Mouse (Mus musculus): ENCODE measurements at regions not wholly inside any gene's neighbourhood (a gene's known extent, or its start where the extent isn't known, plus 50 kb on each side); places are given as distances from the start of the nearest gene placed in this dataset.

DNA sequence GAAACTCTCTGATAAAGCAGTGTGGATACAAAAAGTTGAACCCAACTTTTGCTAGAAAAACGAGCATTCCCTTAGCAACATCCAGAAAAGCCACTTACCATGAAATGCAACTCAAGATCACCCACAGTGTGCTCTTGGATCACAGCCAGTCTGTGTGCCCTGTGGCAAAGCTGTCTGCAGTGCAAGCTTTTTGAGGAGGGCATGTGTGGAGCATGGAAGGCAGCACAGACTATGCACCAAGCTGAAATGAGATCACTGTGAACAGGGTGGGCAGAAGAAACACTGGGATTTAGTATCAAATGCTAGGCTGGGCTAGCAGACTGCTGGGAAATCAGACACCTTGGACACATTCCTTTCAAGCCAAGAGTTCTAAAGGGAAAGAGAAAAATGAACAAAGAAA, 162.4 kb downstream of the Sim1 start:
- Histone ChIP-seq H3K9me3 (replicated peaks) (no peaks in the 10 kb centered on the region), H3K9ac (no peak overlapping the region), H3K36me3 (no peaks in the 10 kb centered on the region), H3K4me1 (replicated peaks) (no peaks in the 10 kb centered on the region), H3K4me2 (no peak overlapping the region), H3K27ac (ENCODE audit: poor library complexity, severe bottlenecking) (no peak overlapping the region), H3K4me3 (no peak overlapping the region), H3K27me3 (replicated peaks) (no peaks in the 10 kb centered on the region)
- 28% methylated on average over 1 of the region's 1 CpGs for WGBS
- ATAC-seq (ENCODE audit: insufficient number of reproducible peaks, low FRiP score) = no peak

DNA sequence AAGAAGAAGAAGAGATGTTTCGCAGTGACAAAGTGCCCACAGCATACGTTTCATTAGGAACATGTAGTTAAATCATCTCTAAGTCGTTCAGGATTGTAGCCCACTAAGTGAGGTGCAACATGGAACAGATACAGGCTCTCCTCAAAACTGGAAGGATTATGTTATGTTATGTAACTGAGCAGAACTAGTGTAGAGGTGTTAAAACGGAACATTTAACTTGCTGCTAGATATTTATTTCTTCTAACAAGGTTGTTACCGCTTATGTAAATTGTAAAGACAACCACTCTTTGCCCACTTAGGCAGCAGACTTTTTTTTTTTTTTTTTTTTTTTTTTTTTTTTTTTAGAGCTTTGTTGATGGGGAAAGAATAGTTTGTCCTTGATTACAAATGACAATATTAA, 163.8 kb downstream of the Sim1 start:
- WGBS = 71% methylated on average over 5 of the region's 5 CpGs
- ATAC-seq (ENCODE audit: insufficient number of reproducible peaks, low FRiP score) = no peak
- no peaks in the 10 kb centered on the region for H3K4me1 ChIP-seq (replicated peaks)

DNA sequence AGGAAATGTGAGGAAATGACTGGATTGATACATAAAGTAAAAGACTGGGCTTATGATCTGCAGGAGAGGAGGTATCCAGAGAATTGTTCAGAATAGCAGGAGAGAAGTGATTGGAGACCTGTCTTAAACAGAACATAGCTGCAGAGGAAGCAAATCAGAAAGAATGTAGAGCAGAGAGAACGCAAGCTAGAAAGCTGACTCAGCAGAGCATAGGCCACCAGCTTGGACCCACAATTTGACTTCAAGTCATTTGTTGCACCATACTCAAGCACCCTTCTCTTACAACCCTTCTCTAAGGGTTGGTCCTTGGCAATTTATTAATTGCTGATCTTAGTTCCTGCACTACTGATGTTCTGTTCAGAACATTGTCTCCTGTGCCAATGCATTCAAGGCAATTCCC, 207.0 kb downstream of the Sim1 start:
- Histone ChIP-seq H3K4me2 (no peak overlapping the region), H3K4me1 (replicated peaks) (no peaks in the 10 kb centered on the region), H3K27ac (ENCODE audit: poor library complexity, severe bottlenecking) (no peak overlapping the region), H3K9me3 (replicated peaks) (no peaks in the 10 kb centered on the region), H3K9ac (no peak overlapping the region), H3K36me3 (no peaks in the 10 kb centered on the region), H3K4me3 (no peak overlapping the region), H3K27me3 (replicated peaks) (no peaks in the 10 kb centered on the region)
- ATAC-seq (ENCODE audit: insufficient number of reproducible peaks, low FRiP score) = no peak
- 82% methylated on average over 1 of the region's 1 CpGs for WGBS

More for the DNA sequence above, 163.8 kb downstream of the Sim1 start:
- Histone ChIP-seq H3K9me3 (replicated peaks) (no peaks in the 10 kb centered on the region), H3K9ac (no peak overlapping the region), H3K4me3 (no peak overlapping the region), H3K36me3 (no peaks in the 10 kb centered on the region), H3K27me3 (replicated peaks) (no peaks in the 10 kb centered on the region), H3K27ac (ENCODE audit: poor library complexity, severe bottlenecking) (no peak overlapping the region), H3K4me2 (no peak overlapping the region)

DNA sequence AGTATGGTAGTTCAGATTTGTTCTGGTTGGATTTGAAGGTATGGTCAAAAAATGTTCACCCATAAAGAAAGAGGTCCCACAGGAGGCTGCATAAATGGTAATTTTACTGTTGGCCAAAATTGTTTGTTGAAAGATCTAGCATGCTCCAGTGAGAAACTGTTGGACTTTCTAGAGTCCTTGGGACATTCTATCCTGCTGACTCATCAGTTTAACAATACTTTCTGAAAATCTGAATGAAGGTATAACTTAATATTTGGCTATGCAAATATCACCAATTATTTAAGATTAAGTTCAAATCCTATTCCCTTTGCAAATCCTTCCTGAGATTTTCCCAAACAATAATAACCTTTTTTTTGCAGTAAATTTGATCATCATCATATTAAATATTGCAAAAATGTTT, 257.3 kb downstream of the Sim1 start:
- Histone ChIP-seq H3K4me3 (no peak overlapping the region), H3K4me2 (no peak overlapping the region), H3K36me3 (no peaks in the 10 kb centered on the region), H3K27me3 (replicated peaks) (no peaks in the 10 kb centered on the region), H3K27ac (ENCODE audit: poor library complexity, severe bottlenecking) (no peak overlapping the region), H3K4me1 (replicated peaks) (no peaks in the 10 kb centered on the region), H3K9me3 (replicated peaks) (no peaks in the 10 kb centered on the region), H3K9ac (no peak overlapping the region)
- ATAC-seq (ENCODE audit: insufficient number of reproducible peaks, low FRiP score) = no peak

DNA sequence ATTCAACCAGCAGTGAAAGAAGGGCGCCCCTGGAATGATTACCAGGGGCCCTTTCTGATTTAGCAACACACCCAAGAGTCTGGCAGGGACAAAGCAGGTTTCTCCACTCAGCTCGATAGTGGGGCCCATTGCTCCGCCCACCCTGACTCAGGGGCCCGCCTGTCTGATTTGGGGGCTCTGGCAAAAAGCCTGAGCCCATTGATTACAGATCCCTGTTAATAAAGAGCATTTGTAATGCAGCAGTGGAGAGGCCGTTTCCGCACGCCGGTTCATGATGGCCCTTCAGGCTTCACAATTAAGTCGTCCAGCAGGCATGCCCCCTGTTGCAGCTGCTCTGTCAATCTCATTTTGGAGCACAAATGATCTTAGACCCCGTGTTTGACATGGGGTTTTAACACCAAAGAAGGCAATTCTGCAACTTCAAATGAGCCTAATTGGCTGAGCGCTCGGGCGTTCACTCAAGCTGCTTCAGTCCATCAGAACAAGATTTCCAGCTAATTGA, 259.0 kb downstream of the Sim1 start:
- 49% methylated on average over 13 of the region's 13 CpGs for WGBS
- Histone ChIP-seq H3K9me3 (replicated peaks) (no peaks in the 10 kb centered on the region), H3K9ac (no peak overlapping the region), H3K36me3 (no peaks in the 10 kb centered on the region), H3K4me1 (replicated peaks) (no peaks in the 10 kb centered on the region), H3K27ac (ENCODE audit: poor library complexity, severe bottlenecking) (no peak overlapping the region), H3K4me3 (no peak overlapping the region), H3K4me2 (peak overlapping the region; percentile 40), H3K27me3 (replicated peaks) (no peaks in the 10 kb centered on the region)
- ATAC-seq (ENCODE audit: insufficient number of reproducible peaks, low FRiP score) = no peak

DNA sequence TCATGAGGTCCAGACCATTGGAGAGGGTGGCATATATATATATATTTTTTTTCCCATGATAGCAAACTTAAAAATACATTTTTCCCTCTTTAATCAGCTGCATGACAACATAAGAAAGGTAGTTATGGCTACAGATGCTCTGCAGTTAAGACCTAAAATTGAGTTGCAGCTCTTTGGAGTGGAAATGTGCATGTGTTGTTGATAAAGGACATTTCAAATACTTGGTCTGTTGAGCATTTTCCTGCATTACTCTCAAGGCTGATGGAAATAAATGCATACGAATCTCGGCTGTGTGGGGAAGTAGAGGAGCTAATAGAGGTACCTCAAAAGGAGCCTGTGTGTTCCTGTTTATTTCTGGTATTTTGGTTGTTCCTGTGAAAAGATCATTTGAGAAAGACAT, 259.5 kb downstream of the Sim1 start:
- H3K4me1 ChIP-seq (replicated peaks) = no peaks in the 10 kb centered on the region
- H3K36me3 ChIP-seq = no peaks in the 10 kb centered on the region
- no peak for ATAC-seq (ENCODE audit: insufficient number of reproducible peaks, low FRiP score)
- H3K27ac ChIP-seq (ENCODE audit: poor library complexity, severe bottlenecking) = no peak overlapping the region
- 87% methylated on average over 2 of the region's 2 CpGs for WGBS
- H3K4me2 ChIP-seq = no peak overlapping the region
- no peaks in the 10 kb centered on the region for H3K9me3 ChIP-seq (replicated peaks)
- H3K27me3 ChIP-seq (replicated peaks) = no peaks in the 10 kb centered on the region
- no peak overlapping the region for H3K4me3 ChIP-seq
- H3K9ac ChIP-seq = no peak overlapping the region

DNA sequence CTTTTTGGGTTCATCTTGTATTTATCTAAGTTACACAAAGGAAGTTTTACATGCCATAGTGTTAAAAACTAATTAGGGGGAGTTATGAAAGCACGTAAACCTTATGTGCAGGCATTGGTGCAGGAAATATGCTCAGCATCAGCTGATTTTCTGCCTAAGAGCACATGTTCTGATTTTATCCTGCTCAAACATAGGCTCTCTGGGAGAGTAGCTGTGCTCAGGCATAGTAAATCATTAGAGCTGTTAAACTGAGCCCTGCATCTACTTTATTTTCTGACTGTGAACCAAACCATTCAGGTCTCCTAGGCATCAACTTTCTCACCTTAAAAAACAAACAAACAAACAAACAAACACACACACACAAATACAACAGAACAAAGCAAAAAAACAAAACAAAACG, 260.2 kb downstream of the Sim1 start:
- Histone ChIP-seq H3K4me1 (replicated peaks) (no peaks in the 10 kb centered on the region), H3K9me3 (replicated peaks) (no peaks in the 10 kb centered on the region), H3K9ac (no peak overlapping the region), H3K4me3 (no peak overlapping the region), H3K36me3 (no peaks in the 10 kb centered on the region), H3K4me2 (no peak overlapping the region), H3K27me3 (replicated peaks) (no peaks in the 10 kb centered on the region), H3K27ac (ENCODE audit: poor library complexity, severe bottlenecking) (no peak overlapping the region)
- 72% methylated on average over 2 of the region's 2 CpGs for WGBS
- no peak for ATAC-seq (ENCODE audit: insufficient number of reproducible peaks, low FRiP score)

DNA sequence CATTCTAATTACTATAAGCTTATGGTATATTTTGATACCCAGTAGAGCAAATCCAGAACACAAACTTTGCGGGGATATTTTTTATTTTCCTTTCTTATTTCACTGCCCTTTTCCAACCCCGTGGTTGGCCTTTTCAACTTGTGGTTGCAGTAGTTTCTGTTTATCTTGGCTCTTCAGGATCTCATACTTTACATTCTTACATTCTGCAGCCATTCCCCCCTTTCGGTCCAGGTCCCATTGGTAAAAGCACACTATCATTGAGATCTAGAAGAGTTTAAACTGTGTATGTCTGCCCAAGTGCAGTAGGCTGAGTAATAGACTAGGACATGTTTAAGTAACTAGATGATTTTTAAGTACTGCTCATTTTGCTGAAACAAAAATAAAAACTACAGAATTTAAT, 279.1 kb downstream of the Sim1 start:
- ATAC-seq (ENCODE audit: insufficient number of reproducible peaks, low FRiP score) = no peak

DNA sequence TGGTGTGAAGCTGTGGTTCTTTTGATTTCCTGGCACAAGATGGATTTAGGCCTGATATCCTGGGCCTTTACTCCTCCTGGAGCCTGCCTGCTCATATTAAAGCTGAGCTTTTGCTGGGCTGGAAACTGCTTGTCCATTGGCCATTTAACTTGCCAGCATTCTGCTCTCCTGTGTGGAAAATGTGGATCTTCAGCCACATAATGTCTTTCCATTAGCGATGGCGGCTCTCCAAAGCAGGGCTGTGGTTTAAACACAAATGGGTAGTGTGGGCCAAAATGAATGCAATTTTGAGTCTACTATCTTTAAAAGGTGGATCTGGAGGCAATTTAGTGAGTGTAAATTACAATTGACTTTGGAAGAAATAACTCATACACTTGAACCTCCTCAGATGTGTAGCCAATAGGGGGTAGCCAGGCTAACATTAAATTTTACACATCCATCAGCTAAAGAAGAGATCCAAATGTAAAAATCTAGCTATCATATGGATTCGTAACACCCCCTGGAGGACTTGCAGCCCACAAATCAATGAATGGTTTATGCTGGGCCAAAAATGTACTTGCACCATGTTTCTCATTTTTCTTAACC, 281.5 kb downstream of the Sim1 start:
- Histone ChIP-seq H3K27me3 (replicated peaks) (no peaks in the 10 kb centered on the region), H3K9me3 (replicated peaks) (no peaks in the 10 kb centered on the region), H3K4me1 (replicated peaks) (peaks cover 6% of the 10 kb centered on the region; the same call in 1 of the 2 replicates), H3K9ac (no peak overlapping the region), H3K27ac (ENCODE audit: poor library complexity, severe bottlenecking) (no peak overlapping the region), H3K4me2 (no peak overlapping the region), H3K4me3 (no peak overlapping the region), H3K36me3 (no peaks in the 10 kb centered on the region)
- 94% methylated on average over 3 of the region's 3 CpGs for WGBS
- ATAC-seq (ENCODE audit: insufficient number of reproducible peaks, low FRiP score) = no peak

More for the DNA sequence above, 279.1 kb downstream of the Sim1 start:
- H3K9ac ChIP-seq = no peak overlapping the region
- no peaks in the 10 kb centered on the region for H3K9me3 ChIP-seq (replicated peaks)
- peaks cover 6% of the 10 kb centered on the region; the same call in 1 of the 2 replicates for H3K4me1 ChIP-seq (replicated peaks)
- no peak overlapping the region for H3K4me3 ChIP-seq
- H3K4me2 ChIP-seq = no peak overlapping the region
- H3K36me3 ChIP-seq = no peaks in the 10 kb centered on the region
- 31% methylated on average over 3 of the region's 3 CpGs for WGBS
- H3K27ac ChIP-seq (ENCODE audit: poor library complexity, severe bottlenecking) = no peak overlapping the region
- H3K27me3 ChIP-seq (replicated peaks) = no peaks in the 10 kb centered on the region

DNA sequence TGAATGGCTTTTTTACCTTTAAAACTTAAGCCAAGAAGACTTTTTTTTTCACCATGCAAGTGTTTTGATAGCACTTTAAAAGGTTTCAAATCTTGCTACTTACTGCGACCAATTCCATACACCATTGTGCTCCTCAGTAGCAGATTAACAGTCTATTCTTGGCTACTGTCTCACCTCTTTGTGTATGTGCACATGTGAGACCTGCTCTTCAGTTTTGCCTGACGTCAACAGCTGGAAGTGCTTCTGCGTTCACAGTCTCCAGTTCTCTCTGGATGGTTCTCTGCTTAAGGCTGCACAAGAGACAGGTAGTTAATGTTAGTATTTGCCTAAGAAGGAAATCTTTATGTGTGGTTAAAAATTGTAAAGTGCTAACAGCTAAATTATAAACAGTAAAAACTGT, 282.1 kb downstream of the Sim1 start:
- no peak overlapping the region for H3K27ac ChIP-seq (ENCODE audit: poor library complexity, severe bottlenecking)
- no peak overlapping the region for H3K4me2 ChIP-seq
- H3K36me3 ChIP-seq = no peaks in the 10 kb centered on the region
- 47% methylated on average over 3 of the region's 3 CpGs for WGBS
- H3K9ac ChIP-seq = no peak overlapping the region
- peaks cover 6% of the 10 kb centered on the region; the same call in 1 of the 2 replicates for H3K4me1 ChIP-seq (replicated peaks)
- no peak for ATAC-seq (ENCODE audit: insufficient number of reproducible peaks, low FRiP score)
- H3K9me3 ChIP-seq (replicated peaks) = no peaks in the 10 kb centered on the region
- no peak overlapping the region for H3K4me3 ChIP-seq
- no peaks in the 10 kb centered on the region for H3K27me3 ChIP-seq (replicated peaks)

DNA sequence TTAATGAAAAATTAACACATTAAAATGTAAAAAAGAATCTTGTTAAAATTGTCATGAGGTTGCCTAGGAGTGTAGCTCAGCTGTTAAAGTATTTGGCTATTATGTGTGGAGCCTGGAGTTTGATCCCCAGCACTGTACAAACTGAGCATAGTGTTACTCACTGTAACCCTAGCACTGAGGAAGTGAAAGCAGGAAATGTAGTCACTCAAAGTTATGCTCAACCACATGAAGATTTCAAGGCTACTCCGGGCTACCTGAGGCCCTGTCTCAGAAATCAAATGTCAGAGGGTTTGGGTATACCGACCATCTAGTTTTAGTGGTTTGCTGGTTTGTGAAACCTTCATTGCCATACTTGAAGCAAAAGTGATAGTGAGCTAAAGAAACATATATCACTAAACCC, 287.2 kb downstream of the Sim1 start:
- WGBS = 82% methylated on average over 2 of the region's 2 CpGs
- H3K36me3 ChIP-seq = no peaks in the 10 kb centered on the region
- H3K4me3 ChIP-seq = no peak overlapping the region
- H3K27ac ChIP-seq (ENCODE audit: poor library complexity, severe bottlenecking) = no peak overlapping the region
- H3K4me1 ChIP-seq (replicated peaks) = no peaks in the 10 kb centered on the region; the same call in 1 of the 2 replicates
- no peak for ATAC-seq (ENCODE audit: insufficient number of reproducible peaks, low FRiP score)
- H3K4me2 ChIP-seq = no peak overlapping the region
- H3K9me3 ChIP-seq (replicated peaks) = no peaks in the 10 kb centered on the region
- no peaks in the 10 kb centered on the region for H3K27me3 ChIP-seq (replicated peaks)
- H3K9ac ChIP-seq = no peak overlapping the region

DNA sequence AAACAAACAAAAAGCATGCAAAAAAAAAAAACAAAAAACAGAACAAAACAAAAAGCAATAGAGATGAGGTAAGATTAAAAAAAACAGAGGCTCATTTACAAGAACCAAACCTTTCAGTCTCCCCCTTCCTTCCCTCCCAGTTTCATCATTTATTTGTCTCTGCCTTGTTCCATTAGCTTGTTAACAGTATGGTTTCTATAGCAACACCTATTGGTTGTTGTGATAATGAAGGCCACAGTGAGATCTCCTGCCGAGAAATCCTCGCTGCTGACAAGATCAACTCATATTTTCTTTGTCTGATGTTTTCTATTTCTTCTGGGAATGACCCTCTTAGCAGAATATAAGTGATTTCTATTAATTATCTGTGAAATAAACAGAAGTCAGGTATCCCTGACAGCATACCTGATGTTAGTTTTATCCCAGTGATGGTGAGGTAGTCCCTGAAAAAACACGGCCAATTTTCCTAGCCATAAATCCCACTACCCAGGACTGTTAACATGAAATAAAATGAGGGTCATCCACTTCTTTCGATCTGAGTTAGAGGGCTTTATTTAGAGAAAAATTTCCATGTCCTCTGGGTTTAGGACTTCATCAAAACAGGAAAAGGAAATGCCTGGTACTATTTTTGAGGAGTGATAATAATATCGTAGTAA, 288.9 kb upstream of the Gm49339 start:
- Histone ChIP-seq H3K27me3 (replicated peaks) (no peaks in the 10 kb centered on the region), H3K27ac (ENCODE audit: poor library complexity, severe bottlenecking) (no peak overlapping the region), H3K36me3 (no peaks in the 10 kb centered on the region), H3K9me3 (replicated peaks) (no peaks in the 10 kb centered on the region), H3K4me3 (no peak overlapping the region), H3K9ac (no peak overlapping the region), H3K4me1 (replicated peaks) (no peaks in the 10 kb centered on the region), H3K4me2 (no peak overlapping the region)
- ATAC-seq (ENCODE audit: insufficient number of reproducible peaks, low FRiP score) = no peak
- WGBS = 46% methylated on average over 5 of the region's 5 CpGs
